Mouse (Mus musculus) monocyte, adult 5-6 weeks (primary cell): Measurements from ENCODE around the gene Dock4. TPM values are rescaled to one million over a fixed set of nuclear protein-coding genes. Genes with fewer than 3 reads are reported as not detected.
"Not testable (repeated sequence)": the region's sequence is repeated elsewhere in the genome, so short reads cannot be mapped to it uniquely, and the experiment has no call there.

ENCODE experiments used
- ATAC-seq: fragments of 153-309, 156-312 bp; replicated peaks from 2 replicates; pipeline ENCODE4 v1.8.0; 2017; ENCODE audit warnings: mild to moderate bottlenecking; ENCODE audit not compliant: low TSS enrichment, insufficient number of reproducible peaks, severe bottlenecking, poor library complexity, low FRiP score
- total RNA-seq: library from RNA; stranded (forward); fragments of 200-1000, 200-491, 200-594 nt; gene quantifications from 3 replicates; pipeline ENCODE4 v1.2.3, GENCODE M21; 2017

The Dock4 gene
- total RNA-seq, 1 experiment from 2014 or later = 8.9 TPM

DNA sequence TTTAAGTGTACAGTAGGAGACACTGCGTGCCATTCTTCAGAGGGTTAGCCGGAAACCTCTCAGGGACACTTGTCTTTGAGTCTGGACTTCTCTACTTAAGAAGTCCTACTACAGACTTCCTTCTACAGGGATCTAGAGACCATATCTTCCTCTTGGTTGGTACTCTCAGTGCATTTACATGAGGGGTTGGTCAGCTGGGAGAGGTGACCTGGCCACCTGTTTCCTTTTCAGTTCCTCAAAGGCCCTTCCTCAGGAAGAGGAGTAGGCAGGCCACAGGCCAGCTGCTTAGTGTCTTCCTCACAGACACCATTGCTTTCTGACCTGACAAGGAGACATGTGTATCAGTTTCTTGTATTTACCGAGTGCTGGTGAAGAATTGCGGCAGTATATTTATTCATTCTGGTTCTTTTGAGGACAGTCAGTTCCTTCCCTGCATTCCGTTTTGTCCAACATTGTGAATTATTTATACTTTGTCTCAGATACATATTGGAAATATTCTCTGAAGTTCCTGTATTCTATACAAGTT lies 380.2 kb downstream of the Dock4 start:
- ATAC-seq = no peak

GRCm38 (mm10) chr12:40826491-40826890 lies 380.7 kb downstream of the Dock4 start:
- ATAC-seq = no peak

DNA sequence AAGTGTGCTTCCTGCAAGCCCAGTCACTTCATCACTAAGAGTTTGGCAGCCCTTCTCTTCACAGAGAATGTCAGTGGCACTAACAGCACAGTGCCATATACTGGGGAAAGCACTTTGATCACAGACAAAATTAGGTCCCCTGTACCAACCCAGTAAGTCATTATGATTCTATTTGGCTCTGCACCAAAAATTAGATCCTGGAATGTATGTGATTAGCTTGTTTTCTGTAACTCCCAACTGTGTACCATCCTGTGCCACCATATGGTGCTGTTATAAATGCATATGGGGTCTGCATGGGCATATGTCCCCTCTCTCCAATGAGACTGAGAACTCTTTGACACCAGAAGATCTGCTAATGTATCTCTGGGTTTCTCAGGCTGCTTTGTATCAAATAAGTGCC lies 382.3 kb downstream of the Dock4 start:
- no peak for ATAC-seq

DNA sequence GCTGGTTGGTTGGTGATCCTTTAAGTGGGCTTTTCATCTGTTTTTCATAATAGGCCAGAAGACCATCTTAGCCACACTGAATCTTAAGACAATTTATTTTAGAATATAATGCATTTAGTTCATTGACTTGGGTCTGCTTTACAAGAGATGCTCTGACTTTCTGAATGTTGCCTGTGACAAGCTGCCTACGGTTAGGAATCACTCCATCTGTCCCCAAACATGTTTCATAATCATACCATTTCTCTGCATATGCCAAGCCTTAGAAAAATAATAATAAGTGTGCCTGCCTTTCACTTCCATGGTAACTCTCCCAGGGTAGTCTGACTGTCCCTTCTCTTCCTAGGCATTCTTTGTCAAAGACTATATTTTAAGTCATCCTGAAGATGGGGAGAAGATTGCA lies 383.5 kb downstream of the Dock4 start:
- no peak for ATAC-seq

- ATAC-seq = no peak
Measured at GRCm38 (mm10) chr12:40832157-40832556, 386.4 kb downstream of the Dock4 start.

GRCm38 (mm10) chr12:40836924-40837323 lies 391.2 kb downstream of the Dock4 start:
- ATAC-seq = no peak

DNA sequence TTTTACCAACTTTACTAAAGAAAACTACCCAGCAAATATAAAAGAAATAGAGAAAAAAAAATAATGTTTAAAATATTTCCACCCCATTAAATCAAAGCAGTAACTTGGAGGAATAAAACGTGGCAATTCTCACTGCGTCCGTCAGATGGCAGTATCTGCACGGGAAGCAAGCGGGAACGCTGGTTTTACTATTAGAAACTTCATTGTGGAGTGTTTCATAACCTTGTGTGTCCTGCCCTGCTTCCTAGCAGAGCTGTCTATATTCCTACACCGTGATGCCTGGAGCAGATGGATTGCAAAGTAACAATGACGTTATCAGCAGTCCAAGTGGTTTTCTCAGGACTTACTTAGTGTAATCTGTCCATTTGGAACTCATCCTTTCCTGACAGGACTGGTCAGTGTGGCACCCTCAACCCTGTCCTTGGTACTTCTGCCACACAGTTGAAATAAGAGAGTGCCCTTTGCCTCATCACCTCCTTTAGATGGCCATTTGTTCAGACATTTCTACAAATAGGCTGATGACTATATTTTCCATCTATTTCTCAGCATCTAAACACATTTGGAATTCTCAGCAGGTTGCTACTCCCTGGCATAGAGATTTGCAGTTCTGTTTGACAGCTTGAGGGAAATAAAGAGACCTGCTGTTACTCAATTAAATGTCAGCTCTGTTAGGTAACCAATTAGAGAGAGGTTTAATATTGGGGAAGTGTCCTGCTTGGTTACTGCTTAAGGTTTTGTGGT lies 392.0 kb downstream of the Dock4 start:
- ATAC-seq = no peak

DNA sequence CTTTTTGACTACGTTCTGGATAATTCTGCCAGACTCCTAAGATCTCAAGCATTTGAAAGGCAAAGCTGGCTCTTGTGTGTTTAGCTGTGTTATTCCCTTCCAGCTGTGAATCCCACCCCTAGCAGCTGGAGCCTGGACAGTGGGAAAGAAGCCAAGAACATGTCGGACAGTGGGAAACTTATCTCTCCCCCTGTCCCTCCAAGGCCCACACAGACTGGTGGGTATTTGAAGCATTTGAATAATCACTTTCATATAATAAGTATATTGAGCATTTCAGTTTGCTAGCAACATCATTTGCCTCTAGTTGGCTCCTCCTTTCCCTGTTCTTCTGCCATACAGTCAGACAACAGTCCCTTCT lies 392.6 kb downstream of the Dock4 start:
- ATAC-seq = no peak

GRCm38 (mm10) chr12:40838940-40839339 lies 393.2 kb downstream of the Dock4 start:
- ATAC-seq = no peak

GRCm38 (mm10) chr12:40839817-40840216 lies 394.1 kb downstream of the Dock4 start:
- no peak for ATAC-seq

DNA sequence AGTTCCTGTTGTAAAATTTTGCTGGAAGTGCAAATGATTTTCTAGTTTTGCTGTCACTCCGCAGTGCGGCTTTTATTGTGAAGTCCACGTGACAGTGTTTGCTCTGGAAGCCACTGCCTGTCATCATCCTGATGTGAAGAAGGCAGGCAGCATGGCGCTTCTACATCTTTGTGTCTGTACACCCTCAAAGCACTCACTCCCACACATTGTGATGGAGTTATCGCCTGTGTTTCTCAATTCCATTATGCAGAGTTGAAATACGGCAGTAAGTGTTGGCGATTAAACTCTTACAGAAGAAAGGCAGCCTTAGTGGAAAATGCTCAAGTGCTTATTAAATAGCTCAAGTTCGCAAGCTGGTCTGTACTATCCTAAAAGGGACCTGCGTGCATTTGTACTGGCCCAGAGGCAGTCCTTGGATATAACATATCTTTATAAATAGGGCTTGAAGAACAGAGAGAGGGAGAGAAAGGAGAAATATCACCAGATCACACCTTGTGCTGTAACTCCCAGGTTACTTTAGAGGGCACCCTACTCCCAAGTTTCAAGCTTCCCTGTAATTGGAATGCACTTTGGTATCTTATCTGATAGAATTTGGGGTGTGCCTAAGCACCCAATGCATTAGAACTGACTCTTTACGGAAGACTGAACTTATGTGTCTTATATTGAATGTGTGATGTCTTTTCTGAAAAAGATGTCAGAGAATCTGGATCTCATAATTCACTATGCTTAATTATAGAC lies 396.7 kb downstream of the Dock4 start:
- no peak for ATAC-seq

DNA sequence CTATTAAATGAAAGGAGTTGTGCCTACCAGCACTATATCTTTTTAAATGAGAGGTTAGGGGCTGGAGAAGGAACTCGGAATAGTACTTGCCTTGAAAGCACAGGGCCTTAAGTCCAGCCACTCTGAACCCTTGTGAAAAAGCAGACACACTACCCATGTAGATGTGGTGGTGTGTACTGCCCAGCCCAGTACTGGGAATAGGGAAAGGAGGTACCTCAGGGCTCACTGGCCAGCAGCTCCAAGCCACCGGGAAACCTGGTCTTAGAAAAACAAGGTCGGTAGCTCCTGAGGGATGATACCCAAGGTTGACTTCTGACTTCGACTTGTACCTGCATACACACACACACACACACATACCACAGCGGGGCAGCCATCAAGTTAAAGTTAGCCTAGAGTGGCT lies 397.2 kb downstream of the Dock4 start:
- no peak for ATAC-seq

GRCm38 (mm10) chr12:40843474-40844080 lies 397.8 kb downstream of the Dock4 start:
- no peak for ATAC-seq

DNA sequence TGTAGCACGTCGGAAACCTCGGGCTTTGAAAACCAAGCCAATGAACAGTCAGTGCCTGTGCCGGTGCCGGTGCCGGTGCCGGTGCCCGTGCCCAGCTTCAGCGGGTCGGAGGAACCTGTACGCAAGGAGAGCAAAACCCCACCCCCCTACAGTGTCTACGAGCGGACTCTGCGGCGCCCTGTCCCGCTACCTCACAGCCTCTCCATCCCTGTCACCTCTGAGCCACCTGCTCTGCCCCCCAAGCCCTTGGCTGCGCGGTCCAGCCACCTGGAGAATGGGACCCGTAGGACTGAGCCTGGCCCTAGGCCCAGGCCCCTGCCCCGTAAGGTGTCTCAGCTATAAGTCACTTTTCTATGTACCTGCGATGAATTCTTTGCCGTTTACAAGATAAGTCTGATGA lies 398.6 kb downstream of the Dock4 start:
- no peak for ATAC-seq

DNA sequence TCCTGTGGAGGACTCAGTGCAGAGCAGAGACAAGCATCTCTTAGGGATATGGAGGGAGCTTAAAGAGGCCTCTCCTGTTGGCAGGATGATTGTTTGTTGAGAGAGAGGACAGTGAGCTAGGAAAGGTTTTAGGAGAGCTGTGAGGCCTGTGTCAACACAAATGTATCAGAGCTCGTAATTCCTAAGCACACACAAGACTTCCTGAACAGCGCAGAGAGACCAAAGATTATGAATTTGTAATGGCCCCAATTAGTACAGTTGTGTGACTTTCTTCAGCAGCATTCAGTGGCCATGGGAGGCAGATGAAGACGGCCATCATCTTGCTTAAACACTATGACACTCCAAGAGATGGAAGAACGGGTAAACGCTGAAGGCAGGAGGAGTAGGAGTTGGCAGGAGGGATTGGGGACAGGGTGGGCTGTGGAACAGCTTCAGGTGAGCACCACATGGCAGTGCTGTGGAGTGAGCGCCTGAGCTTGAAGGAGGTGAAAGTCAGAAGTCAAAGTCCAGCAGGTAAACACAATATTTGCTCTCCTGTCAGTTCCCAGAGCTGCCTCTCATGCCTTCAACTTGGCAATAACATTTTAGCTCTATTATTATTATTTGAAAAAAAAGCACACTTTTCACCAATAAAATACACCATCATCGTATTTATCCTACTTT lies 409.1 kb downstream of the Dock4 start:
- ATAC-seq = no peak

DNA sequence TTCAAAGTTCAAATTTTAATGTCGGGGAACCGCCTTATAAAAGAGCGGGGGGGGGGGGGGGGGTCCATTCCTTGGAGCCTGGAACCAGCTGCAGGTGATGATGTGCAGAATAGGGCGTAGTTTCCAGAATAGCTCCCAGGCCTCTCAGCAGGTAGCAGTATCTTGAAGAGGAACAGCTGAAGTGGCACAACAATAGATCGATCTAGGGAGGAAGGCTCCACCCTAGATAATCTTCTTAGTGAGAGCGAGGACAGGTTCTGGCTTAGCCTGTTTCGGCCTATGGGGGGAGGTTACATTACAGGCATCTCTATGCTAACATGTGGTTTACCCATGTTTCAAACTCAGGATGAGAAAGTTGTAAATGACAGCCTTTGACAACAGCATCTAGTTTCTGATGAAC lies 411.7 kb downstream of the Dock4 start:
- no peak for ATAC-seq

GRCm38 (mm10) chr12:40858763-40859162 lies 413.0 kb downstream of the Dock4 start:
- ATAC-seq = not testable (repeated sequence)

- ATAC-seq = no peak
Measured at GRCm38 (mm10) chr12:40870387-40870786, 424.6 kb downstream of the Dock4 start.

DNA sequence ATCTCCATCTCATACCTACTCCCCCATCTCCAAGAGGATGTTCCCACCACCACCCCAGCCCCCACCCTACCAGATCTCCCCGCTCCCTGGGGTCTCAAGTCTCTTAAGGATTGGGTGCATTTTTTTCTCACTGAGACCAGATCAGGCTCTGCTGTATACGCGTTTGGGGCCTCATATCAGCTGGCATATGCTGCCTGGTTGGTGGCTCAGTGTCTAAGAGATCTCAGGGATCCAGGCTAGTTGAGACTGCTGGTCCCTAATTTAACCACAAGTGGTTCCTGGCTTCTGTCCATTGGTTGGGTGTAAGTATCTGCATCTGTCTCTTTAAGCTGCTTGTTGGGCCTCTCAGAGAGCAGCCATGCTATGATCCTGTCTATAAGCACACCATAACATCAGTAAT lies 427.0 kb downstream of the Dock4 start:
- ATAC-seq = no peak
